Mouse (Mus musculus): Measurements from ENCODE around the gene Ttc28.

DNA sequence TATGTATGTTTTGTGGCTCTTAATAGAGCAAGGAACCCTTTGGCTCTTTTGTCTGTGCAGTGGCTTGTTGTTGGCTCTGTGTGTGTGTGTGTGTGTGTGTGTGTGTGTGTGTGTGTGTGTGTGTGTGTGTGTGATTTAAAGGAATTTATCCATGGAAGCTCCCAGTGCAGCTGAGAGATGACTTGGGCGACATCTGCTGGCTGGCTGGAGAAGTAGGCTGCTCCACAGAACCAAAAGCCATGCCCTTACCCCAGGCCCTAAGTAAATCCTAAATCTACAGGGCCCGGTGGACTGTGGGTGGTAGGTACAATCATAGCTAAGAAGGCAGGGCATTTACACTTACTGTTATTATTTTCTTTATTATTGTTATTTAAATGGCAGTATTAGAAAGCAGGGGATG lies 377.5 kb downstream of the Ttc28 start:
- peak; percentile 84 for TF ChIP-seq CTCF (IDR thresholded peaks at IDR 0.05; ENCODE audit: borderline replicate concordance, insufficient read depth, low read depth, low read length)
- no peak for TF ChIP-seq POLR2A (IDR thresholded peaks at IDR 0.05; ENCODE audit: borderline replicate concordance, insufficient read depth, low read length)
